Mouse (Mus musculus) myocyte (in vitro differentiated cells): ENCODE measurements around the gene Tox2. TPM values are rescaled to one million over a fixed set of nuclear protein-coding genes. Genes with fewer than 3 reads are reported as not detected.

Experiments
- H3K27me3 ChIP-seq: one replicate; pipeline ENCODE4 v1.6.1; 2011; ENCODE audit not compliant: control insufficient read depth, insufficient read depth, insufficient read length
- H3K36me3 ChIP-seq: one replicate; pipeline ENCODE4 v1.6.1; 2011; ENCODE audit not compliant: control insufficient read depth, insufficient read depth
- H3K4me2 ChIP-seq: one replicate; pipeline ENCODE4 v1.6.1; 2011; ENCODE audit warnings: low read depth, control low read depth
- H3K4me3 ChIP-seq: one replicate; pipeline ENCODE4 v1.5.1; 2011; ENCODE audit warnings: mild to moderate bottlenecking, control low read depth, moderate library complexity
- H3K79me2 ChIP-seq: one replicate; pipeline ENCODE4 v1.6.1; 2011; ENCODE audit not compliant: control insufficient read depth, insufficient read depth
- H3ac ChIP-seq: one replicate; pipeline ENCODE4 v1.6.1; 2011; ENCODE audit not compliant: control insufficient read depth, insufficient read length
- CEBPB ChIP-seq: IDR thresholded peaks from 2 replicates; pipeline ENCODE4 v1.6.1; 2011; ENCODE audit warnings: mild to moderate bottlenecking, moderate library complexity; ENCODE audit not compliant: poor library complexity, insufficient read depth, severe bottlenecking
- E2F4 ChIP-seq: IDR thresholded peaks from one replicate; pipeline ENCODE4 v1.6.1; 2011; ENCODE audit warnings: mild to moderate bottlenecking, control low read depth, moderate library complexity; ENCODE audit not compliant: insufficient read depth
- MAX ChIP-seq: IDR thresholded peaks from one replicate; pipeline ENCODE4 v1.6.1; 2011; ENCODE audit warnings: low read depth, mild to moderate bottlenecking, control low read depth
- MYOD1 ChIP-seq, 3 experiments: IDR thresholded peaks; one replicate each; pipeline ENCODE4 v1.6.1; 2011; ENCODE audit warnings: control low read depth in 2 of 3, low read depth in 2 of 3, mild to moderate bottlenecking in 2 of 3, moderate library complexity in 1 of 3; ENCODE audit not compliant: insufficient read length in 2 of 3, control insufficient read depth in 1 of 3
- MYOG ChIP-seq, 3 experiments: IDR thresholded peaks; one replicate each; pipeline ENCODE4 v1.6.1; 2011; ENCODE audit warnings: control low read depth in 2 of 3, low read depth in 2 of 3, mild to moderate bottlenecking in 2 of 3; ENCODE audit not compliant: insufficient read length in 2 of 3, control insufficient read depth in 1 of 3, insufficient read depth in 1 of 3
- POLR2A ChIP-seq: IDR thresholded peaks from one replicate; pipeline ENCODE4 v1.6.1; 2011; ENCODE audit warnings: low read depth, mild to moderate bottlenecking, control low read depth, moderate library complexity; ENCODE audit not compliant: insufficient read length
- POLR2AphosphoS2 ChIP-seq: IDR thresholded peaks from one replicate; pipeline ENCODE4 v1.6.1; 2011; ENCODE audit warnings: low read depth, control low read depth; ENCODE audit not compliant: insufficient read length
- REST ChIP-seq: IDR thresholded peaks from one replicate; pipeline ENCODE4 v1.6.1; 2011; ENCODE audit warnings: mild to moderate bottlenecking, control low read depth, moderate library complexity; ENCODE audit not compliant: insufficient read depth, insufficient read length
- SRF ChIP-seq: IDR thresholded peaks from one replicate; pipeline ENCODE4 v1.6.1; 2011; ENCODE audit warnings: low read depth; ENCODE audit not compliant: control insufficient read depth, insufficient read length
- TCF12 ChIP-seq: IDR thresholded peaks from one replicate; pipeline ENCODE4 v1.6.1; 2011; ENCODE audit warnings: mild to moderate bottlenecking, control low read depth; ENCODE audit not compliant: poor library complexity, insufficient read depth, severe bottlenecking
- TCF3 ChIP-seq: IDR thresholded peaks from one replicate; pipeline ENCODE4 v1.6.1; 2011; ENCODE audit warnings: low read depth, control low read depth; ENCODE audit not compliant: insufficient read length
- USF1 ChIP-seq: IDR thresholded peaks from one replicate; pipeline ENCODE4 v1.6.1; 2011; ENCODE audit warnings: low read depth, mild to moderate bottlenecking, control low read depth, moderate library complexity
- polyA plus RNA-seq: library from polyadenylated mRNA; unstranded; fragments of >200 nt; fragmentation: generic; extraction: Trizol; gene quantifications from one replicate; pipeline ENCODE4 v1.2.1, GENCODE M21; 2012; ENCODE audit warnings: missing spikeins

Gene Tox2
- polyA plus RNA-seq, 1 experiment: 0.05 TPM

DNA sequence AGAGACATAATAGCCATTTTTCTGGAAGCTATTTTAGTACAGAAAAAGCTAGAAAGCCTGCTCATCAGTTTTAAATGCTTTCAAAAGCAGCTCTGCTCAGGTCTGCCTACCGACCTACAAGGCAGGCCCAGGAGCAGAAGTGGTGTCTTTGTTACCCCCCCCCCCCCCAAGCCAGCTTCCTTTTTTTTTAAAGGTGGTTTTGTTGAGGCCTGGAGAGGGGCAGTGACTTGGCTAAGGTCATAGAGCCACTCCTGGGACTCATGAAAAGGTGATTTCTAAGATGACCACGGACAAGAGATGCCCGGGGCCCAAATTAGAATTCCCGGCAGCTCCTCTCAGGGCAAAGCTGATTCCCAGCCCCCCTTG lies 59.1 kb downstream of the Tox2 start:
- no peak for TF ChIP-seq CEBPB
- no peak for TF ChIP-seq TCF12
- no peak for TF ChIP-seq TCF3
- no peak for TF ChIP-seq MAX
- no peak for TF ChIP-seq E2F4
- no peak for TF ChIP-seq MYOG (IDR thresholded peaks at IDR 0.05; ENCODE audit: control insufficient read depth in 1 of 3, insufficient read depth in 1 of 3, insufficient read length in 2 of 3, low read depth in 2 of 3)
- TF ChIP-seq USF1: no peak
- TF ChIP-seq MYOD1 (IDR thresholded peaks at IDR 0.05; ENCODE audit: control insufficient read depth in 1 of 3, insufficient read length in 2 of 3, low read depth in 2 of 3): no peak
- TF ChIP-seq POLR2AphosphoS2: no peak
- TF ChIP-seq REST: no peak
- no peak for TF ChIP-seq POLR2A
- TF ChIP-seq SRF: no peak
- Histone ChIP-seq H3K27me3 (no peaks in the 10 kb centered on the region), H3ac (no peak overlapping the region), H3K4me3 (no peak overlapping the region), H3K4me2 (no peak overlapping the region), H3K79me2 (no peaks in the 10 kb centered on the region), H3K36me3 (no peaks in the 10 kb centered on the region)

DNA sequence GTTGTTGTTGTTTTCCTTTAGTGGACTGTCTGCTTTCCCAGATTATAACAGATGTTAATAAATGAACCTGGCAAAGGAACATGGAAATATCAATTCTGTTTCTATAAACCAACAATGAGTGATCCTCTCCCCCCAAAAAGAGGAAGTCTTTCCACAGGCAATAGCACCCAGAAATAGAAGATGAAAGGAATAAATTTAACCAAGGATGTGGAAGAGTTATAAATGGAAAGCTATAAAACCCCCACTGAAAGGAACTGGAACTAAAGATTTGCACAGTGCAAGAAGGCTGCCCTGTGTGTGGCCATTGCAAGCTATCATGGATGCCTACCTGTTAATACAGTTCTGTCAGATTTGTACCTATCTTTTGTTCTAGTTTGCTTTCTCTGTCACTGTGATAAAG lies 64.2 kb downstream of the Tox2 start:
- H3K36me3 ChIP-seq: no peaks in the 10 kb centered on the region
- no peak overlapping the region for H3ac ChIP-seq
- no peaks in the 10 kb centered on the region for H3K27me3 ChIP-seq
- H3K4me3 ChIP-seq: no peak overlapping the region
- H3K79me2 ChIP-seq: no peaks in the 10 kb centered on the region
- TF ChIP-seq POLR2A (no peak), SRF (no peak), MYOG (IDR thresholded peaks at IDR 0.05; ENCODE audit: control insufficient read depth in 1 of 3, insufficient read depth in 1 of 3, insufficient read length in 2 of 3, low read depth in 2 of 3) (no peak), TCF3 (no peak), MYOD1 (IDR thresholded peaks at IDR 0.05; ENCODE audit: control insufficient read depth in 1 of 3, insufficient read length in 2 of 3, low read depth in 2 of 3) (no peak), MAX (no peak), TCF12 (no peak), E2F4 (no peak), USF1 (no peak), POLR2AphosphoS2 (no peak), CEBPB (no peak), REST (no peak)
- no peak overlapping the region for H3K4me2 ChIP-seq

DNA sequence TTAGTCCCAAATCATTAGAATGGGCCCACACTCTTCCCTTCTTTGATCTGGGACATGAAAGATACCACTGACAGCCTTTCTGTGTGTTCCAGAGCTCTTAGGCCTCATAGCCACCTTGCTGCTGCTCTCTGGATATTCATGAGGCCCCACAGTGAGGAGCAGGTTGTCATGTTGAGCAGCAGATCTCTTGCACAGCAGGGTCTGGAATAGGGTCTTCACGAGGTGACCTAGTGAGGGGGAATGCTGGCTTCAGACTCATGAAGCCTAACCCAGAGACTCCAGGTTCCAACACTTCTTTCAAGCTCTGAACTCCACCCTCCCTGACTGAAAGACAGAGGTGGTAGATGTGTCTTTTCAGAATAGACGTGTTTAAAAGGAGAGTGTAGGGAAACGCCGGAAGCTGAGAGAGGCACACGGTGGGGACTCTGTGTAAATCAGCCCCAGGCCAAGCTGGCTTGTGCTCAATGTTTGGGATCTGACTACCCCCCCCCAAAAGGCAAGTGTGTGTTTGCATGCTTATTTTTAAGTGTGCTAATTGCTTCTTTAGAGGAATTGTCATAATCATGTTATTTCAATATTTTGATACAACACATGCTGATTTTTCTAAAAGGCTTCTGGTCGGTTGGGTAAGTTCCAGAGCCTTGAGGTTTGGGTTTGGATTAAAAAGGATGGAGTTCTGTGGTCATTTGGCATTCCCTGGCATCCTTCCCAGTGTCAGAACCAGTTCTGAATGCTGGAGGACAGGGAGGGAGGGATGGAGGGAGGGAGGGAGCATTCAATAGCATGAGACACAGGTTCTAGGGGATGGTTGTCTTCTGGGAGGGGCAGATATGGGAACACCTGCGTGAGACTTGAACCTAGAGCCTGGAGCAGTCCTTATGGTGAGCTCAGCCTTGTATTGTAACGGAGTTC lies 68.9 kb downstream of the Tox2 start:
- no peaks in the 10 kb centered on the region for H3K36me3 ChIP-seq
- TF ChIP-seq MYOG (IDR thresholded peaks at IDR 0.05; ENCODE audit: control insufficient read depth in 1 of 3, insufficient read depth in 1 of 3, insufficient read length in 2 of 3, low read depth in 2 of 3): no peak
- TF ChIP-seq USF1: no peak
- TF ChIP-seq REST: no peak
- no peak for TF ChIP-seq MAX
- TF ChIP-seq CEBPB: no peak
- H3ac ChIP-seq: no peak overlapping the region
- H3K4me2 ChIP-seq: no peak overlapping the region
- H3K27me3 ChIP-seq: peaks cover 10% of the 10 kb centered on the region
- no peaks in the 10 kb centered on the region for H3K79me2 ChIP-seq
- H3K4me3 ChIP-seq: no peak overlapping the region

DNA sequence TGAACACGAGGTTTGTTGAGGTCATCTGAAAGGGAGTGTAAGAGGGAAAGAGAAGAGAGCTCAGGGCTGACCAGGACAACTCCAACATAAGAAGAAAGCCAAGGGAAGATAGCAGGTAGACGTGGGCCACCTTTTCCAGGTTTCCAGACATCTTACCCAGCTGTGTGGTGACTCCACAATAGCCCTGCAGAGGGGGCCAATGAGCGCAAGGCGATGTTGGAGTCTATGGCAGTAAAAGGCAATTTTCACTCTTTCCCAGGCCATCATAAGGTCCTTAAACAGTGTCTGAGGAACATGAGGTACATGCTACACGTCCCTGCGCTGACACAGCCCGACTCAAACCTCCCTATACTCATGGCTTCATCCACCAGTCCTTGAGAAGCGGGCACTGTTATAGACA lies 70.9 kb downstream of the Tox2 start:
- Histone ChIP-seq H3K4me3 (no peak overlapping the region), H3ac (no peak overlapping the region), H3K27me3 (peaks cover 21% of the 10 kb centered on the region), H3K36me3 (no peaks in the 10 kb centered on the region), H3K4me2 (no peak overlapping the region), H3K79me2 (no peaks in the 10 kb centered on the region)
- TF ChIP-seq CEBPB (no peak), POLR2A (no peak), USF1 (no peak), TCF12 (no peak), POLR2AphosphoS2 (no peak), SRF (no peak), TCF3 (no peak), MYOD1 (IDR thresholded peaks at IDR 0.05; ENCODE audit: control insufficient read depth in 1 of 3, insufficient read length in 2 of 3, low read depth in 2 of 3) (no peak), MYOG (IDR thresholded peaks at IDR 0.05; ENCODE audit: control insufficient read depth in 1 of 3, insufficient read depth in 1 of 3, insufficient read length in 2 of 3, low read depth in 2 of 3) (no peak), REST (no peak), MAX (no peak), E2F4 (no peak)
